In genomic region chr19:10560108-10560507, GRCm38 (mm10) we compare ENCODE assay signal across 10 mouse cellular contexts. TPM values are rescaled to one million over a fixed set of nuclear protein-coding genes. Genes with fewer than 3 reads are reported as not detected.
DNase-seq lines count a peak whose midpoint lies in the region; ATAC-seq and TF ChIP-seq lines count a peak whose summit lies in the region.
"Had no signal": no experiment of that assay in that cellular context is flagged by ENCODE, and none has a peak within 500 bp of the region (broad histone marks: within the 10 kb centered on the region; RNA-seq: fewer than 3 reads in every experiment).

No protein-coding gene starts in this region.

- peaks cover 13% of the 10 kb centered on the region for H3K4me1 ChIP-seq in liver, postnatal 0 days (ENCODE audit: insufficient read depth)
- peaks cover 6% of the 10 kb centered on the region for H3K4me1 ChIP-seq in liver, embryonic 11.5 days (replicated peaks; ENCODE audit: control insufficient read depth, insufficient read depth, low read length)
- peaks cover 0 to 17% of the 10 kb centered on the region in 2 experiments; a peak in 2 of 4 replicates for H3K4me1 ChIP-seq in MEL (ENCODE audit: control insufficient read depth in 1 of 2, insufficient read depth in 2 of 2, low read length in 2 of 2)
- peaks cover 5% of the 10 kb centered on the region; the same call in 1 of the 2 replicates for H3K4me1 ChIP-seq in embryonic facial prominence, embryonic 14.5 days (ENCODE audit: control insufficient read depth, insufficient read depth, low read length)

- TF ChIP-seq POLR2A in MEL (IDR thresholded peaks at IDR 0.05; ENCODE audit: control insufficient read depth in 1 of 2, insufficient read depth in 1 of 2, low read depth in 1 of 2, low read length in 2 of 2, poor library complexity in 1 of 2): no peak

- peak; percentile 57 for TF ChIP-seq RAD21 in MEL (IDR thresholded peaks at IDR 0.05; ENCODE audit: low read depth, low read length)

- H3K9me3 ChIP-seq in liver, postnatal 0 days (ENCODE audit: low read length): no peaks in the 10 kb centered on the region
- no peaks in the 10 kb centered on the region for H3K9me3 ChIP-seq in liver, embryonic 11.5 days (ENCODE audit: control insufficient read depth, low read length)
- H3K9me3 ChIP-seq in MEL (replicated peaks; ENCODE audit: insufficient read depth, low read length): no peaks in the 10 kb centered on the region
- H3K9me3 ChIP-seq in embryonic facial prominence, embryonic 14.5 days (ENCODE audit: control insufficient read depth, low read length): no peaks in the 10 kb centered on the region
- H3K9me3 ChIP-seq: lung, embryonic 15.5 days had no signal

- 56% methylated on average over 5 of the region's 5 CpGs for WGBS in liver, postnatal 0 days (ENCODE audit: insufficient replicate concordance)
- 47% methylated on average over 5 of the region's 5 CpGs for WGBS in liver, embryonic 11.5 days
- 42% methylated on average over 5 of the region's 5 CpGs for WGBS in embryonic facial prominence, embryonic 14.5 days

- TF ChIP-seq CTCF in liver, postnatal 0 days (IDR thresholded peaks at IDR 0.05; ENCODE audit: low read depth): peak; percentile 66
- peak in 1 of 3 experiments; percentile 51; a peak in 3 of 6 replicates for TF ChIP-seq CTCF in MEL (IDR thresholded peaks at IDR 0.05 in 2 of 3, conservative IDR thresholded peaks at IDR 0.05 in 1 of 3; ENCODE audit: control insufficient read depth in 1 of 3, insufficient read depth in 1 of 3, low read depth in 2 of 3, low read length in 3 of 3, poor library complexity in 1 of 3, severe bottlenecking in 1 of 3)

- no peak overlapping the region for H3K4me3 ChIP-seq in liver, postnatal 0 days (ENCODE audit: low read depth, low read length)
- H3K4me3 ChIP-seq in liver, embryonic 11.5 days (ENCODE audit: low read depth, low read length): no peak overlapping the region
- no peak overlapping the region for H3K4me3 ChIP-seq in MEL (ENCODE audit: control insufficient read depth in 1 of 2, insufficient read depth in 1 of 2, low read depth in 2 of 2, low read length in 2 of 2)
- no peak overlapping the region for H3K4me3 ChIP-seq in embryonic facial prominence, embryonic 14.5 days (ENCODE audit: low read depth, low read length)
- H3K4me3 ChIP-seq: lung, embryonic 15.5 days had no signal

- H3K36me3 ChIP-seq in liver, postnatal 0 days (replicated peaks; ENCODE audit: insufficient read depth, low read length): no peaks in the 10 kb centered on the region
- H3K36me3 ChIP-seq in liver, embryonic 11.5 days (ENCODE audit: control insufficient read depth, insufficient read depth, low read length): no peaks in the 10 kb centered on the region
- H3K36me3 ChIP-seq in MEL (ENCODE audit: control insufficient read depth in 1 of 2, insufficient read depth in 2 of 2, low read length in 2 of 2): peaks cover 0 to 10% of the 10 kb centered on the region in 2 experiments; a peak in 2 of 4 replicates
- no peaks in the 10 kb centered on the region for H3K36me3 ChIP-seq in embryonic facial prominence, embryonic 14.5 days (ENCODE audit: control insufficient read depth, insufficient read depth, low read length)
- H3K36me3 ChIP-seq: lung, embryonic 15.5 days had no signal

- intact Hi-C loops in heart, postnatal 10 days (cut with DNase I): no loop called here

- no peak overlapping the region for H3K4me2 ChIP-seq in liver, postnatal 0 days (ENCODE audit: low read depth, low read length)
- H3K4me2 ChIP-seq in liver, embryonic 11.5 days: no peak overlapping the region
- H3K4me2 ChIP-seq in embryonic facial prominence, embryonic 14.5 days (ENCODE audit: low read depth, low read length): no peak overlapping the region
- H3K4me2 ChIP-seq: lung, embryonic 15.5 days had no signal

- H3K27ac ChIP-seq in liver, postnatal 0 days (ENCODE audit: low read depth): no peak overlapping the region
- H3K27ac ChIP-seq in liver, embryonic 11.5 days (ENCODE audit: low read depth, low read length): no peak overlapping the region
- no peak overlapping the region for H3K27ac ChIP-seq in MEL (ENCODE audit: control insufficient read depth, low read depth, low read length)
- no peak overlapping the region for H3K27ac ChIP-seq in embryonic facial prominence, embryonic 14.5 days (replicated peaks; ENCODE audit: low read depth, low read length)
- H3K27ac ChIP-seq: lung, embryonic 15.5 days had no signal

- no peak overlapping the region for H3K9ac ChIP-seq in liver, postnatal 0 days (replicated peaks)
- H3K9ac ChIP-seq in liver, embryonic 11.5 days (ENCODE audit: low read depth, low read length): no peak overlapping the region
- no peak overlapping the region for H3K9ac ChIP-seq in MEL (ENCODE audit: control insufficient read depth, low read depth, low read length, poor library complexity, severe bottlenecking)
- H3K9ac ChIP-seq in embryonic facial prominence, embryonic 14.5 days (ENCODE audit: low read depth, low read length): no peak overlapping the region
- H3K9ac ChIP-seq: lung, embryonic 15.5 days had no signal

- no peak for ATAC-seq in liver, postnatal 0 days
- no peak for ATAC-seq in liver, embryonic 11.5 days (replicated peaks; ENCODE audit: low FRiP score)
- no peak for ATAC-seq in embryonic facial prominence, embryonic 14.5 days (ENCODE audit: low read depth)

- no peaks in the 10 kb centered on the region for H3K27me3 ChIP-seq in liver, postnatal 0 days (ENCODE audit: insufficient read depth, low read length)
- no peaks in the 10 kb centered on the region for H3K27me3 ChIP-seq in liver, embryonic 11.5 days (replicated peaks; ENCODE audit: control insufficient read depth, insufficient read depth, low read length)
- no peaks in the 10 kb centered on the region for H3K27me3 ChIP-seq in MEL (ENCODE audit: control insufficient read depth in 1 of 2, insufficient read depth in 2 of 2, low read length in 2 of 2)
- no peaks in the 10 kb centered on the region for H3K27me3 ChIP-seq in embryonic facial prominence, embryonic 14.5 days (replicated peaks; ENCODE audit: control insufficient read depth, insufficient read depth, low read length)
- H3K27me3 ChIP-seq: lung, embryonic 15.5 days had no signal

- peaks cover 2% of the 10 kb centered on the region; the same call in 1 of the 2 replicates for H3K79me2 ChIP-seq in MEL (ENCODE audit: control insufficient read depth, insufficient read depth, low read length, poor library complexity)

- TF ChIP-seq EP300 in liver, postnatal 0 days (IDR thresholded peaks at IDR 0.05; ENCODE audit: low read depth): no peak
- no peak for TF ChIP-seq EP300 in MEL (IDR thresholded peaks at IDR 0.05; ENCODE audit: low read depth in 1 of 2, low read length in 2 of 2)

- DNase-seq in heart, postnatal 10 days: peak; percentile 22 to 47
- no peak for DNase-seq in heart, adult 9 months (ENCODE audit: low spot score in 2 of 2)
- DNase-seq in liver, postnatal 0 days: no peak
- no peak for DNase-seq in liver, embryonic 11.5 days (ENCODE audit: low spot score)
- no peak for DNase-seq in MEL (ENCODE audit: low read depth, low spot score)
- peak; percentile 34 for DNase-seq in embryonic facial prominence, embryonic 14.5 days (ENCODE audit: low spot score)
- no peak for DNase-seq in right cerebral cortex, postnatal 36 days (ENCODE audit: low spot score in 2 of 2)
- DNase-seq: cerebellum, adult 11 months; thymus, postnatal 36 days had no signal

RNA-seq across cellular contexts. Expression of gene Tmem216, which starts 4.1 kb away (rescaled TPM):
- total RNA-seq in heart, postnatal 10 days (2021): 1 to 10 TPM; 4.5 to 4.9 TPM
- polyA plus RNA-seq in liver, postnatal 0 days (2015; fragmentation: Nextera tagmentation; extraction: Ambion mirVana): 11.7 and 13.0 TPM in 2 replicates
- 33.7 and 35.9 TPM in 2 replicates for polyA plus RNA-seq in liver, embryonic 11.5 days (2014; fragmentation: Nextera tagmentation; extraction: Ambion mirVana)
- 38.5 and 48.0 TPM in 2 replicates for total RNA-seq in MEL (2012; rRNA removed)
- 10 to 100 TPM in 1 of 2 experiments, not detected in 1; 48.1 TPM for polyA plus RNA-seq in MEL (2012; ENCODE audit: insufficient read depth in 1 of 2, insufficient read length in 2 of 2, low read depth in 1 of 2, low replicate concordance in 2 of 2, missing spikeins in 1 of 2)
- 42.6 and 49.7 TPM in 2 replicates for polyA plus RNA-seq in embryonic facial prominence, embryonic 14.5 days (2014; fragmentation: Nextera tagmentation; extraction: Ambion mirVana)

RNA-seq across cellular contexts. Expression of gene Cyb561a3, which starts 16.9 kb away (rescaled TPM):
- total RNA-seq in heart, postnatal 10 days (2021): 10 to 100 TPM; 11.5 to 11.8 TPM
- polyA plus RNA-seq in liver, postnatal 0 days (2015; fragmentation: Nextera tagmentation; extraction: Ambion mirVana): 18.5 and 19.0 TPM in 2 replicates
- 14.9 and 18.5 TPM in 2 replicates for polyA plus RNA-seq in liver, embryonic 11.5 days (2014; fragmentation: Nextera tagmentation; extraction: Ambion mirVana)
- total RNA-seq in MEL (2012; rRNA removed): 7.6 and 9.0 TPM in 2 replicates
- 10 to 100 TPM in 1 of 2 experiments, not detected in 1; 14.3 TPM for polyA plus RNA-seq in MEL (2012; ENCODE audit: insufficient read depth in 1 of 2, insufficient read length in 2 of 2, low read depth in 1 of 2, low replicate concordance in 2 of 2, missing spikeins in 1 of 2)
- polyA plus RNA-seq in embryonic facial prominence, embryonic 14.5 days (2014; fragmentation: Nextera tagmentation; extraction: Ambion mirVana): 17.8 and 20.7 TPM in 2 replicates

RNA-seq across cellular contexts. Expression of gene Tmem138, which starts 17.1 kb away (rescaled TPM):
- total RNA-seq in heart, postnatal 10 days (2021): 1 to 10 TPM; 4.3 to 4.8 TPM
- polyA plus RNA-seq in liver, postnatal 0 days (2015; fragmentation: Nextera tagmentation; extraction: Ambion mirVana): 8.2 and 8.4 TPM in 2 replicates
- 32.6 and 33.3 TPM in 2 replicates for polyA plus RNA-seq in liver, embryonic 11.5 days (2014; fragmentation: Nextera tagmentation; extraction: Ambion mirVana)
- 10.8 and 11.9 TPM in 2 replicates for total RNA-seq in MEL (2012; rRNA removed)
- 10 to 100 TPM in 1 of 2 experiments, not detected in 1; 25.2 TPM for polyA plus RNA-seq in MEL (2012; ENCODE audit: insufficient read depth in 1 of 2, insufficient read length in 2 of 2, low read depth in 1 of 2, low replicate concordance in 2 of 2, missing spikeins in 1 of 2)
- polyA plus RNA-seq in embryonic facial prominence, embryonic 14.5 days (2014; fragmentation: Nextera tagmentation; extraction: Ambion mirVana): 30.8 and 34.1 TPM in 2 replicates

RNA-seq across cellular contexts. Expression of gene Sdhaf2, which starts 34.2 kb away (rescaled TPM):
- total RNA-seq in heart, postnatal 10 days (2021): 10 to 100 TPM; 61.9 to 67.1 TPM
- 23.6 and 25.4 TPM in 2 replicates for polyA plus RNA-seq in liver, postnatal 0 days (2015; fragmentation: Nextera tagmentation; extraction: Ambion mirVana)
- polyA plus RNA-seq in liver, embryonic 11.5 days (2014; fragmentation: Nextera tagmentation; extraction: Ambion mirVana): 60.4 and 63.0 TPM in 2 replicates
- 61.2 and 68.5 TPM in 2 replicates for total RNA-seq in MEL (2012; rRNA removed)
- polyA plus RNA-seq in MEL (2012; ENCODE audit: insufficient read depth in 1 of 2, insufficient read length in 2 of 2, low read depth in 1 of 2, low replicate concordance in 2 of 2, missing spikeins in 1 of 2): 10 to 100 TPM in 1 of 2 experiments, not detected in 1; 74.6 TPM
- 57.0 and 62.1 TPM in 2 replicates for polyA plus RNA-seq in embryonic facial prominence, embryonic 14.5 days (2014; fragmentation: Nextera tagmentation; extraction: Ambion mirVana)

RNA-seq across cellular contexts. Expression of gene Cpsf7, which starts 35.0 kb away (rescaled TPM):
- 10 to 100 TPM; 39.9 to 41.2 TPM for total RNA-seq in heart, postnatal 10 days (2021)
- polyA plus RNA-seq in liver, postnatal 0 days (2015; fragmentation: Nextera tagmentation; extraction: Ambion mirVana): 8.5 and 9.1 TPM in 2 replicates
- 42.6 and 44.8 TPM in 2 replicates for polyA plus RNA-seq in liver, embryonic 11.5 days (2014; fragmentation: Nextera tagmentation; extraction: Ambion mirVana)
- 36.2 and 36.9 TPM in 2 replicates for total RNA-seq in MEL (2012; rRNA removed)
- polyA plus RNA-seq in MEL (2012; ENCODE audit: insufficient read depth in 1 of 2, insufficient read length in 2 of 2, low read depth in 1 of 2, low replicate concordance in 2 of 2, missing spikeins in 1 of 2): 100 to 1,000 TPM in 1 of 2 experiments, 10 to 100 TPM in 1; 69.8 to 183 TPM
- 50.9 TPM in 2 replicates for polyA plus RNA-seq in embryonic facial prominence, embryonic 14.5 days (2014; fragmentation: Nextera tagmentation; extraction: Ambion mirVana)

Comparison
In these comparisons a context has a peak if more than half of its experiments do, and no peak if none do; other contexts are left out.
1. DNase-seq: peak in heart, postnatal 10 days (2 of 2) and embryonic facial prominence, embryonic 14.5 days (single experiment); none in heart, adult 9 months (0 of 2), liver, postnatal 0 days (single experiment), liver, embryonic 11.5 days (single experiment), MEL (single experiment) and right cerebral cortex, postnatal 36 days (0 of 2).